Mouse (Mus musculus) ovary, postnatal 10 days (tissue): ENCODE results near the gene Stat6.

Experiments
- DNase-seq: peaks from one replicate; pipeline ENCODE4 v3.0.0; 2022; ENCODE audit warnings: low spot score

Gene Stat6

DNA sequence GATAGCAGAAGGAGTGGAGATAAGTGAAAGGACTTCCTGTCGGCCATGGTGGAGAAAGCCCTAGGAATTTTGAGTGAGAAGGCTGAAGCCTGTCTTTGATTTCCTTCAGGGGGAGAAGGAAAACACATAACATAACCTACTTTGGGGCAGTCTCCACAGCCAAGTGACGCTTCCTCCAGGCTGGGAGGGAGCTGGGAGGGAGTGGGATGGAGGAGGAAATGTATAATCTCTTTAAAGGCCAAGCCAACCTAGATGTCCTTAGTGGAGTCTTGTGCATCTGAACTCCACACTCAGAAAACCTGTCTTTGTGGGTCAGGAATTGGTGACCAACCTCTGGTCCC, 27.8 kb upstream of the Stat6 start:
- DNase-seq = no peak

DNA sequence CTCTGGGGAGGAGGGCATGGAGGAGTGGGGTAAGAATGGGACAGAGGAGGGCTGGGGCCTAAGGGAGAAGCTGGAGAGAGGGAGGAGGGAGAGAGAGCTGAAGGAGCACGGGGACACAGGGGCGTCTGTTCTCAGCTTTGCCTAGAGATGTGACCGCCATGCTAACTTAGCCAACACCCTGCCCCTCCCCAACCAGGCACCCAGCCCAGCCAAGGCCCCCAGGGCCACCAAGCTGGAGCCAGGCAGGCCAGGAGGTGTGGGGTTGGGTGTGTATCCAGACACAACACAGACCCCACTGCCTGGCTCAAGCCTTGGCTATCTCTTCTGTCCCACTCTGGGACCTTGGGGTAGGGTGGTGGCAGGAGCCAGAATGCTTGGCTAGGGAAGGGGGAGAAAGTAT, 27.2 kb upstream of the Stat6 start:
- no peak for DNase-seq

DNA sequence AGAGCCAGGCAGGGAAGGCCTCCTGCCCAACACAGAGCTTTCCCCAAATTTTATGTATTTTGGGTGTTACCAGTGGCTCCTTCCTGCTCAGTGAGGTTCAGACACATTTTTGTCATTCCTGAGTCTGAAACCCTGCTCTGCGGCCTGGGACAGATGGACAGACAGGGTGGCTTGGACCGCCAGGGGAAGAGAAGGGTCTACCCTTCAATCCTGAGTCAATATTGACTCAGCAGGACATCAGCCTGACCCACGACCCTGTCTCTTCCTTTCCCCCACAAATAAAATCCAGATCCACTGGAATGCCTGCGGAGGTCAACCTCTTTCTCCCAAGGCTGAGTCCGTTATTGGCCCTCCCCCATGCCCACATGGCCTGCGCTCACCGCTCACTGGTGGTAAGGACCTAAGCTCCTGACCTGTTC, 26.5 kb upstream of the Stat6 start:
- no peak for DNase-seq

DNA sequence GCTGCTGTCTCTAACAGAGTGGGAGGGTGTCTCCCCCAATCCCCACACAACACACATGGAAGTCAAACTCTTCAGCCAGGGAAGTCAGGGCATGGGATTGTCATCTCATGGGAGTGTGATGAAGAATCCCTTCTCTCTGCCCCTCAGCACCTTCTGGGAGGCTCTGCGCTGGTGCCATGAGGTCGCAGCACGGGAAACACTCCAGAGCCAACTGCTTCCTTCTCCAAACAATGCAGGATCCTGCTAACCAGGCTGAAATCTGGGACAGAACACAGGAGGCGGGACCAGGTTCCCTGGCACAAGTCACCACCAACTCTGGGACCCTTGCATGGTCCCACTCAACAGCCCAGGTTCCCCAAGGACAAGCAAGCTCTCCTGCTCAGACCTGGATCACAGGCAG, 25.5 kb upstream of the Stat6 start:
- DNase-seq = no peak

DNA sequence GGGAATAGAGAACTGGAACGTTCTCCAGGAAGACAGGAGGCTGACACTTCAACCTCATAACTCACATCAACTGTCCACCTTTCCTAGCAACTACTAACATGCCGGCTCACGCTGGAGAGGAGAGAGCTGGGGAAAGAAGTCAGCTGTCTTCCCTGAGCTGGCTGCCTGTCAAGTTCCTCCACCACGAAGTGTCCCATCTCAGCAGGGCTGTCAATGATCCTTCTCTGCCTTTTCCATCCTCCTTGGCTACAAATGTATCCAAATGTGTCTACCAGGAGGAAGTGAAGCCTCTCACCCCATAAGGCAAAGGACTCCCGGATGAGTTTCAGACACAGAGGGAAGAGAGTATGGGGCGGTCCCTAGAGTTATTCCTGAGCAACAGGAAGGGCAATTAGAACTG, 24.6 kb upstream of the Stat6 start:
- no peak for DNase-seq

DNA sequence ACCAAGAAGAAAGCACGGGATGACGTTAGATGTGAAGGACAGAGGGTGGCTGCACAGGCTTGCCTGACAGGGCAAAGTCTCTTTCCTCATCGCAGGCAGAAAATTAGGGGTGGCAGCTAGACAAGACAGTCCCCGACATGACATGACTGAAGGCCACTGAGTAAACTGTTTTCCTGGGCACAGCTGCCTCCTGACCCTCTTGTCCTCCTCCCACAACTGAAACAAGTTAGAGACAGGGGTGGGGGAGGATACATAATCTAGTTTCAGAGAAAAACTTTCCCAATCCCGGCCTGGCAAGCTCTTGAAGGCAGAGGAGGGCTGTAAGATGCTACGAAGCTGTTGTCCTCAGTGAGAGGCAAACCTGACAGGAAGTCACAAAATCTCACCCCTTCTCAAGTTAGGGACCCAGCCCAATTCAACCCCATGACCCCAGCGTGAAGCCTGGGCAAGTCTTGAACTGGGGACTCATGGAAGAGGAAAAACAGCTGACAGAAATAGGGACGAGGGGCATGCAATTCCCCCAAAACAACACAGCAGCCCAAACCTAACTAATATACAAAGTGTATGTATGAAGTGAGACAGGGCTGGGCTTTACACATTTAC, 23.6 kb upstream of the Stat6 start:
- DNase-seq = no peak

DNA sequence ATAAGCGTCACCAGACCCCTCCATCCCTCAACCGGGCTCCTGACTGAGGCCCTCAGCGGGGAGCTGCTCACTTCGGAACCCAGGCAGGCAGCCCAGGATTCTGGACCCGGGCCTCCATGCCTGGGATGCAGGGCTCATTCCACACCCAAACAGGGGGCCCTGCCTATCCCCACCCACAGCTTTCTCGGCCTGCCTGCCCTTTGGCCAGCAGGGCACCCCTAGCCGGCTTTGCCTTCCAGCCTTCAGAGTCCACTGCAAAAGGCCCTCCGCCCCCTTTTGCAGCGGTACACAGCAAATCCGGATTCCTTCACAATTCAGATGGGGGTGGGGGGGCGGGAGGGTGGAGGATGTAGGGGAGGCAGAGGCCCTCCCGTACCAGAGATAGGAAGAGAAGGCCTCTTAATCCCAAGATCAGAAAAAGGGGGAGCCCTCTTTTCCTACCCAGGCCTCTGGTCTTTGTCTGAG, 22.8 kb upstream of the Stat6 start:
- no peak for DNase-seq

DNA sequence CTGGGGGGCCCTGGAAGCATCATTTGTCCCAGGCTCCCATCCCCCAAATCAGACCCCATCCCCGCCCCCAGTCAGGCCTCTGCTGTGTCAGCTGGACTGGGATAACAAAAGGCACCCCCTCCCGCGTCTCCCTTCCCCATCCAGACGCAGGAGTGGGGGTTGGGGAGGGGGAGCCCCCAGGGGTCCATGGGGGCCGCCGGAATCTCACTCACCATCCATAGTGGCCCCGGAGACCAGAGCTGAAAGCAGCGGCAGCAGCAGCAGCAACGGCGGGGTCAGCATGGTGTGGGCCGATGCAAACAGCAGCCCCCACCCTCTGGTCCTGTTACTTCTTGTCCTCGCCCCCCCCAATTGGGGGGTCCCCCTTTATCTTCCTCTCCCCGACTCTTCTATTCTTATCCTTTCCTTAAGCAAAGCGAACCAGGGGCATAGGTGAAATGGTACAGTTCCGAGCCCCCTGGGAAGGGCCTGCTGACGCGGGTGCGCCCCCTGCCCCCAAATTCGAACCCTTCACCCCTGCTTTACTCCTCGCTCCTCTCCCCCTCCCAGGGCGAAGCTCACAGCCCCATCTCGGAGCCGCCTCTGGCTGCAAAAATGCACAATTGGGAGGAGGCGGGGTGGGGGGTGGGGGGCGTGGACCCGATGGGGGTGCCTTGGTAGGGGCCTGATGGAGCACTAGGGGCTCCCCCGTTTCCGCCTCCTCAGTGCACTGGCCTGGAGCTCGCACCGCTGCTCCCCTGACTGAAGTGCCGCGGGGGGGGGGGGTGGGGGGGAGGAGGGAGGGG, 22.2 kb upstream of the Stat6 start, which contains the start of gene Lrp1:
Gene Lrp1 (minus strand): TSS at position 743 of the 785 bp plus-strand sequence.
- no peak for DNase-seq

DNA sequence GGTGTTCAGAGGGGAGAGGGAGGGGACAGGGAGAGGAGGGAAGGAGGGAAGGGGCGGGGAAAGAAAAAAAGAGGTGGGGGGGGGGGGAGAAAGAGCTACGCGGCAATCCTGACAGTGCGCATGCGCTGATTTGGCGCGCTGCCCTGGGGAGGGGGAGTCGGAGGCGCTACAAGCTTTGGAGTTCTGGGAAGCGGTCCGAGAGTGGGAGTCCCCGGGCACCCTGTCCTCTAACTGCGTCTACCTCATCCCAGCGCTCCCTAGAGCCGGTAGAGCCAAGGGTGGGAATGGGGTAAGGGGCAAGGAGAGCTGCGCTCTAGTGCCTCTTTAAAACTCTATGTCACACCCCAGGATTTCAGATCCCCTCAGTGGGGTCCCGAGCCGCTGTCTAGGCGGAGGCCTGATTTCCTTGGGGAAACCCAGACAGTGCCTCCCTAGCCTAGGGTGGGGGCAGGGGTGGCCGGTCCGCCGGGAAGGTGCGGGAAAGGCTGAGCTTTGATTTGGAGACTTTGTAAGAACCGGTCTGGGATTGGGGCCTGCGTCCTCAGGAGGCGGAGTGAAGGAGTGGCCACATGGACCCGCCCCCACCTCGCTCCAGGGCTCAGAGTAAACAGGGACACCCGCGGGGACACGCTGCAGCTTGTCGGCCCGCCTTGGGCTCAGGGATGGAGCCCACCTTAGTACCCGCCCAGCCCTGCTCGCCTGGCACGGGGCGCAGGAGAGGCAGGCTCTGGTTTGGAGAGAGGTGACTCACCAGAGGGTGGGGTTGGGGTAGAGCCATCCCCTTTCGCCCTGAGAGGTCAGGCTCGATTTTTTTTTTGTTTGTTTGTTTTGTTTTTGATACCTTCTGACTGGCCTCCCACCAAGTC, 21.4 kb upstream of the Stat6 start:
- peak; percentile 77 for DNase-seq

DNA sequence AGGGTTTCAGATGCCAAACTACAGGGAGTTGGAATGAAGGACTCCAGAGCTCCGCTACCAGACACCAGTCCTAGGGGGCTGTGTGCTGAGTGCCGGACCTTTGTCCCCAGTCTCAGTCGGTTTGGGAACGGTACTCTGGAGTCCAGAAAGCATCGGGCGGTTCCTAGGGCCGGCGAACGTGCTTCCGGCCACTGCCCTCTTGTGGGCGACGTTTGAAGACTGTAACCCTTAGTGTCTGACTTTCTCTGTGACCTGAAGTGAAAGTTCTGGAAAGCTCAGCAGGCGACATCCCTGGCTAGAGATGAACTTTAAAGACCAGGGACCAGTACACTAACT, 20.8 kb upstream of the Stat6 start:
- DNase-seq = no peak

DNA sequence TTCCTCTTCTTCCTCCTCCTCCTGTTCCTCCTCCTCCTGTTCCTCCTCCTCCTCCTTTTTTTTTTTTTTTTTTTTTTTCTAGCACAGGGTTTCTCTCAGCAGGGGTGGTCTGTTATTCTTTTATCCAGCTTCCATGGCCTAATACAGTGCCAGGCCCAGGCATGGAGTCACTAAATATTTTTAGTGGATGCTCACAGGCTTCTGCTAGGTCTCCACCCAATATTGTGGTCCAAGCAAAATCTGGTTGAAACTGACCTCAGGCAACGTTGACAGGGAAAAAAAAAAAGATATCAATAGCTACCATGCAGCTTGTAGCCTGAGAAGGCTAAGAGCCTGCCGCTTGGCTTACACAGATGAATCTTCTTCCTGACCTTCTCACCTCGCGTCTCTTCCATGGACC, 20.1 kb upstream of the Stat6 start:
- no peak for DNase-seq

DNA sequence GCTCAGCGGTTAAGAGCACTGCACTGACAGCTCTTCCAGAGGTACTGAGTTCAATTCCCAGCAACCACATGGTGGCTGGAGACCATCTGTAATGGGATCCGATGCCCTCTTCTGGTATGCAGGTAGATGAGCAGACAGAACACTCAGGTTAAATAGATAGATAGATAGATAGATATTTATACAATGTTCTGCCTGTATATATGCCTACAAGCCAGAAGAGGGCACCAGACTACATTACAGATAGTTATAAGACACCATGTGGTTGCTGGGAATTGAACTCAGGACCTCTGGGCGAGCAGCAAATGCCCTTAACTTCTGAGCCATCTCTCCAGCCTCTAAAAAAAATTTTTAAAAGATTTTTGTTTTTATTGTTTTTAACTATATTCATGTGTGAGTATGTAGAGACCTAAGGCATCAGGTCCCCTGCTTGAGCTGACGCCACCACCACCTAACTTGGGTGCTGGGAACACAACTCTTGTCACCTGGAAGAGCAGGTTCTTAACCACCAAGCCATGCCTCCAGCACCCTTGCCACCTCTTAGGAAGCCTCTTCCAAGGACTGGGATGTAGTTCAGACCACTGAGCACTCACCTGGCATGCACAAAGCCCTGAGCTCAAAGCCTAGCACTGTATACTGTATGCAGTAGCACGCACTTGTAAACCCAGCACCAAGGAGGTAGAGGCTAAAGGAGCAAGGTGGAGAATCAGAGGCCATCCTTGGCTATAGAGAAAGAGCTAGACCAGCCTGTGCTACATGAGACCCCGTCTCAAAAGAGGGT, 19.2 kb upstream of the Stat6 start:
- DNase-seq = no peak

DNA sequence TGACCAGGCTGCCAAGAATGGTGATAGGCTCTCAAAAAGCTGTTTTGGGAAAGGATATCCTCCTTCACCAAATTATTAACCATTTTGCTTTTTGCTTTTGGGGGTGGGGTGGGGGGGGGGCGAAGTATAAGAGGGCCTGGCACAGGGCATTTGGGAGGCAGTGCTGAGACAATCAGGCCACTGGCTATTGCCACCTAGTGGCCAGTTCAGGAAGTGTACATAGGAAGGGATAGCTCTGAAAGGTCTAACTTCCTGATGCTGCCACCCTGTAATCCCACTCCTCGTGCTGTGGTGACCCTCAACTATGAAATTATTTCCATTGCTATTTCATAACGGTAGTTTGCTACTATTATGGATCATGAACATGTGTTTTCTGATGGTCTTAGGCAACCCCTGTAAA, 16.4 kb upstream of the Stat6 start:
- DNase-seq = no peak

DNA sequence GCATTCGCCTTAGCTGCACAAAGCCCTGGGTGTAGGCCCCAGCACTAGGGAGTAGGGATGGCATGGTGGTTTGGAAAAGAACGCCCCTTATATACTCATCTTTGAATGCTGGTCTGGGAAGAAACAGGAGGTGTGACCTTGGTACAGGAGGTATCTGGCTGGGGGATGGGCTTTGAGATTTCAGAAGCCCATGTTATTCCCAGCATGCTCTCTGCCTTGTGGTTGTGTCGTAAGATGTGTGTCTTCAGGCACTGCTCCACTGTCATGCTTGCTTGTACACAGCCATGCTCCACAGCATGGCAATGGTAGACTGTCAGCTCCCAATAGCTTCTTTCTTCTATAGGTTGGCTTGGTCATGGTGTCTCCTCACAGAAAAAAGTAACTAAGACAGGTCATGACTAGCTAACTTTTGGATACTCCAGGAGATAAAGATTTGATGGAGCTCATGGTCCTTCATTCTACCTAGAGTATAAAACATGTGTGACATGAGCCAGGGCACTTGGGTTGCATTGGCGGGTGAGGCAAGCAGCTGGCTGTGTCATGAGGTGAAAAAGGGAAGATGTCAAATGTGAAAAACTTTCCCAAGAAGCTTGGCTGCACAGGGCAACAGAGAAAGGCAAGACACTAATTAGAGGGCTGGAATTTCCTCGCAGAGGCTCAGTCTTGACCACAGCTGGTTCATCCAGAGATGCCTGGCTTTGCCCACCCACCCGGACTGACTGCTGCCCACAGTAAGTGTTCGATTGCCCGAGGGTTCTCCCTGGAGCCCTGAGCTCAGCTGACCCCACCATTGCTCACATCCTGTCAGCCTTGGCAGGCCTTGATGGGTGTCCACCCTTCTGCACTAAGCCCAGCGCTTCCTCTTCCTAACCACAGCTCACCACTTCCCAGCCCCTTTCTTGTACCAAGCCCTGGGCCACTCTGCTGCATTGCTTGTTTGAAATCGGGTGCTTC, 11.2 kb upstream of the Stat6 start:
- no peak for DNase-seq

DNA sequence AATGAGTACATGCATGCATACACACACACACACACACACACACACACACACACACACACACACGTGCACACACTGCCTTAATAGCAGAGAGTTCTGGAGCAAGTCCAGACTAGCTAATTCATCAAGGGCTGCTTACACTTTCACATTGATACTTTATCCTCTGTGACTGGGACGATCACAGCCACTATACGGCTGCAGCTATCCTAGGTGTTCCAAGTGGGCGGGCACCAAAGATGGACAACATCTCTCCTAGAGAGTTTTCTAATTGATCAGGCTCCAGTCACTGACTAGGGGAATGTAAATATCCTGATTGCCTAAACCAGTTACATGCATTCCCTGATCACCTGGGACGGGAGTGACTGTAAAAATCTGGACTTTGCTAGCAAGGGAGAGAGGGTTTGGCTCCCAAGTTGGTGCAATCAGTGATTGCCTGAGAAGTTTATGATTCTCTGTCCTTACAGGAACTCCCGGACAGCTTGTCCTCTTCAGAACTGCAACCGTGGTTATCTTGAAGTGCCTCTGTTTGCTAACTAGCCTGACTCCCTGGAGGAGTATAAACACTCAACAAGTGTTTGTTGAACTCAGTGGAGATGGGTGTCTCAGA, 10.0 kb upstream of the Stat6 start:
- DNase-seq = no peak

DNA sequence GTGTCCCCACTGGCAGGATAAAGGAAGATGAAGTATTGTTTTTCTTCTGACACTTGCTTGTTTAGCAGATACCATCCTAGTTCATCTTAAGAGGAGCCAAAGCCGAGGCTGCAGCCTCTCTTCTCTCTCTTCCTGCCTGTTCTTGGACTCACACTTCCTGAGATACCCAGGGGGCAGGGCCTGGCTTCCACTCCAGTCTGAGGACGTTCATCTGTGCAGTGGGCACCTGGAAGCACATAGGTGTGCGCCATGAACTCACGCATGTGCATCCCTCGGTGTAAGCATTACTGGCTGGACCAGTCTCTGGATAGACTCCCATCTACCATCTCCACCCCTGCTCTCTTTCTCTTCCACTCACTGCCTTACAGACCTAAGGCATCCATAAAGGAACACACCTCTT, 2.4 kb upstream of the Stat6 start:
- no peak for DNase-seq

DNA sequence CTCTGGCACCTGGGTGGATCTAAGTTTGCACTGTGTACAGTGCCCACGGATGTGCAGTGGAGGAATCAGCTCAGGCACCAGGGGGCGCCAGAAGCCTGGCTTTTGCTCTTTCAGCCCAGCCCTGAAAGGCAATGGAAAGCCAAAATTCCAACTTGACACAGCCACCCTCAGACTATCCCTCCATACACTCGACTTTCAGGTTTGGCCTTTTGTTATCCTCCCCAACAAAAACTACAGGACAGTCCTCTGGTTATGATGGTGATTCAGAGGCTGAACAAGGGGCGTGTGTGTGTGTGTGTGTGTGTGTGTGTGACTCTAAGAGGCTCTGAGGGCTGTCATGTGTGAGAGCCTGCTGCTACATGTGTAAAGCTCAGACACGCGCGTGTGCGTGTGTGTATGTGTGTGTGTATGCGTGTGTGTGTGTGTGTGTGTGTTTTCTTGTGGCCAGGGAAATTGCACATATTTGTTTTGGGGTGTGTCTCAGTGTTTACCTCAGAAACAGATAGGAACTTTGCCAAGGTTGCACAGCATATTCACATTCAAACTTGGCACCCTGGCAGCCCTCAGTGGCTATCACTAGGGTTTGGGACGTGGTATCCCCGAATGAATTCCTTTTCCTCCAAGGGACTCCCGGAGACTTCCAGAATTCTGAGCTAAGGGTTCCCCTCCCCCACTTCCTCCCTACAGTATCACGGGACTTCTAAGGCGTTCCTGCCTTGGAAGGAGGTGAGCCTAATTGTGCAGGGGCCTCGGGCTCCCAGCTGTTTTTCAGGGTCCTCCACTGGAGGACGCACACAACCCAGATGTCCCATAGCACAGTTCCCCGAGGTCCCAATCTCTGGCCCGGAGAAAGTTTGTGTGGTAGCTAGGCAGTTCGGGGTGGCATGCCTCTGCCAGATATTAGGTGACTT, 670 bp upstream of the Stat6 start:
- DNase-seq = peak; percentile 78

DNA sequence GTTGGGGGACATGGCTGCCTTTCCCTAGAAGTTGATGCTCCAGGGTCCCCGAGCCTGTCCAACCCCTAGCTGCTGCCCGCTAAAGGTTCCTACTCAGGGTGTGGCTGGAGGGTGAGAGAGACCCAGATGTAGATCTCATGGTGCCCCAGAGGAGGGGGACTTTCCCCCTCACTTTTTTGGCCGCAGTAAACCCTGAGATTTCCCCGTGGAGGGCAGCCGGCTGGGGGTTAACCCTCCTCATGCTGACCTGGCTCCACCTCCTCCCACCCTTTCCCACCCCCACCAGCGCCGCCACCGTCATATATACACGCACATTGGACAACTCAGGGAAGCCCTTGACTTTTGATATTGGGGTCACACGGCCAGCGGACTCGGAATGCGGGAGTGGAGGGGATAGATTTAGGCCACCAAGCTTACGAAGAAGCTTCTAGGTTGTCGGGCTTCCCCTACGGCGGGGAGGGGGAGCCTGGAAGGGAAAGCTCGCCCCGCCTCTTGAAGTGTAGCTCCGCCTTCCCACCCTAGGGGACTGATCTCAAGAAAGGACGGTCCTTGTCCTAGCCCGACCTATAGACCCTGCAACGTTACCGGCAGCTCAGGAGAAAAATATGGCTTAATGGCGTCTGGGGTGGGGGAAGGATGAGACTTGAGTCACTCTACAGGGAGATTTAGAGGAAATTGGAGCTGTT, 910 bp downstream of the Stat6 start:
- DNase-seq = peak; percentile 57

DNA sequence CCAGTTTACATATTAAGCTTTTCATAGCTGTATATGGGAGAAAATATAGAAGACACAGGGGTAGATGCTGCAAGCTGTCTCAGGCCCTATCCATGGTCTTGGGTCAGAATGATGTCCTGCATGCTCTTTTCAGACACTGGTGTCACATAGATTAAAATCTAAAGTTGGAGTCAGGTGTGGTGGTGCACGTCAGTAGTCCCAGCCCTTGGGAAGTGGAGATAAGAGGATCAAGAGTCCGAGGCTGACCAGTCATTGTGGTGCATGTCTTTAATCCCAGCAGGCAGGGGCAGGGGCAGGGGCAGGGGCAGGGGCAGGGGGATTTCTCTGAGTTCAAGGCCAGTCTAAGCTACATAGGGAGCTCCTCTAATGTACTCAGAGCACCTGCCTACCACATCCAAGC, 3.0 kb downstream of the Stat6 start:
- DNase-seq = no peak
